Mouse (Mus musculus): ENCODE results near the gene Pde8a. TPM values are rescaled to one million over a fixed set of nuclear protein-coding genes. Genes with fewer than 3 reads are reported as not detected.

Gene Pde8a
- total RNA-seq, 2 experiments from 2014 or later: 4.7 to 7.0 TPM

DNA sequence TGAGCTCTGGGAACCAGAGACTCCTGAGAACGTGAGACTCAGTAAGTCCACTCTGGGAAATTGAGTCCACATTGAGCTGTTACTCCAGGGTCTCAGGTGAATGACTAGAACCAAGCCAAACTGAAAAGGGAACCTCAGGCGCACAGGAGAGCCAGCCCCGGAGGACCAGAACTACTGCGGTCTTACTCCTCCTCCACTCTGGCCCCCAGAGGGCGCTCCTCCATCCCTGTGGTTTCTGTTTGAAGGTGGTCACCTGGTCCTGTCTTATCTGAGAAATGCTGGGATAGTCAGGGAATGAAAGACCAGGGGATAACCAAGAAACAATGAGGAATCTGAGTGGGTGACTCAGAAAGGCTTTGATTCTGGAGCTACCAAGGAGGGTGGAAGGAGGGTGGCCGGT is 4.5 kb upstream of the Pde8a start:
- intact Hi-C loops (cut with DNase I): loop anchor here (1.0 to 5.0 kb wide), 5 partner anchors 42 to 136 kb away; partner anchors contain the start of gene Rps17
- peak; percentile 55 to 63 for DNase-seq

DNA sequence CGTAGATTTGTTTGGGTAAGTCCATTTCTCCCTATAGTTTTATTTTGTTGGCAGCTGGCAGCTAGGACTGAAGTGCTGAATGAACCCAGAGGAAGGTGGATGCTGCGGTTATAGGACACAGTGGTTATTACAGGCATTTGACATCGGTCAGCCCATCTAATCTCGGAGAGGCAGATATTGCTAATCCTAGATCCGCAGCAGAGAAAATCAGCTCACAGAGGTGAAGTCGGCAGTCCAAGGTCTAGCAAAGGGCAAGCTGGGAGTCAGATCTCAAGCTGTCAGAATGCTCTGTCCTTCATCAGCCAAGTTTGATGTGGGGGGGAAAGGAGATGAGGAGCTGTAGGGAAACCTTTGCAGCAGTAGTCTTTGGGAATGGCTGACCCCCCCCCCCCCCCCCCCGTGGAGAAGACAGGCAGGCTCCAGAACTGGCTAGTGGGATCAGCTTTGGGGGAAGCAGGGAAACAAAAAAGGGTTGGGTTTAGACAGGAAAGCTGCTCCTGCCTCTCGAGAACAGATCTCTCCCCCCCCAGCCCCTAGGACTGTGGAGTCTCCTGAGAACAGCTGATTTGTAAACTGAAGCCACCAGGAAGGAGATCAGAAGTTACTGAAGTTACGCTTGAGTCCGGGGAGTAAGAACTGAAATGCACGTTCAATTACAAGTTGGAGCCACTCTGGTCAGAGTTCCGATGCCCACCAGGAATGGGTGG is 3.3 kb upstream of the Pde8a start:
- intact Hi-C loops (cut with DNase I): loop anchor here (1.0 to 5.0 kb wide), 5 partner anchors 43 to 135 kb away; partner anchors contain the start of gene Rps17
- peak in 1 of 2 experiments; percentile 7 for DNase-seq

DNA sequence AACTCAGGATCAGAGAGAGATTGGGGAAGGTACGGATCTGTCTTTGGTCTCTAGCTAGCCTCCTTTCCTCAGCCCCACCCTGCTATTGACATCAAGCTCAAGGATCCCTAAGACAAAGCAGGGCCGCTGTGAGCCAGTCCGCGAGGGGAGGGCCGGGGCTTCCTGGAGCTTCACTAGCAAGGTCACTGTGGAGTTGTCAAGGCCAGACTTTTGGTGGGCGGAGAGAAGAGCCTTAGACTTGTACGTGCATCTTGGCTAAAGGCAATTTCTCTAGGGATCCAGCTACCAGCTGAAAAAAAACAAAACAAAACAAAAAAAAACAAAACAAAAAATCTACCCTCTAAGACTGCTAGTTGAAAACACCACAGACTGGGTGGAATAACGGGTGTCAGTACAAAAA is 1.6 kb upstream of the Pde8a start:
- intact Hi-C loops (cut with DNase I): no loop called here
- DNase-seq: peak; percentile 14 to 15

DNA sequence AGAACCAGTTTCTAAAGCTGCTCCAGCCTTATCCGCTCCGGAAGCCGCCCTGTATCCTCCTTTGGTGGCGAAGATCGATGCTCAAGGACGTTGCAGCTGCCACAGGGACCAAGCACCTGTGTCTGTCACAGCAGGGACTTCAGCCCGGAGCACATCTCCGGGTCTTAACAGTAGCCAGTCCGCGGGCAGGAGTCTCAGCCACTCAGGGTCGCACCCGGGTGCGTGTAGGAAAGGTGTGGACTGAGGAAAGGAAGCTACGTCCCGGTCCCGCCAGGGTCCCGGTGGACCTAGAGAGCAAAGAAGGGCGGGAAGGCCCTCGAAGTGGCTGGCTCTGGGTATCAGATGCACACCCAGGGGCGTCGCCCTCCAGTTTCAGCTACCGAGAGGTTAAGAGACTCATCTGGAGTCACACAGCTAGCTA is 1.1 kb upstream of the Pde8a start:
- intact Hi-C loops (cut with DNase I): no loop called here
- DNase-seq: peak; percentile 58 to 60

DNA sequence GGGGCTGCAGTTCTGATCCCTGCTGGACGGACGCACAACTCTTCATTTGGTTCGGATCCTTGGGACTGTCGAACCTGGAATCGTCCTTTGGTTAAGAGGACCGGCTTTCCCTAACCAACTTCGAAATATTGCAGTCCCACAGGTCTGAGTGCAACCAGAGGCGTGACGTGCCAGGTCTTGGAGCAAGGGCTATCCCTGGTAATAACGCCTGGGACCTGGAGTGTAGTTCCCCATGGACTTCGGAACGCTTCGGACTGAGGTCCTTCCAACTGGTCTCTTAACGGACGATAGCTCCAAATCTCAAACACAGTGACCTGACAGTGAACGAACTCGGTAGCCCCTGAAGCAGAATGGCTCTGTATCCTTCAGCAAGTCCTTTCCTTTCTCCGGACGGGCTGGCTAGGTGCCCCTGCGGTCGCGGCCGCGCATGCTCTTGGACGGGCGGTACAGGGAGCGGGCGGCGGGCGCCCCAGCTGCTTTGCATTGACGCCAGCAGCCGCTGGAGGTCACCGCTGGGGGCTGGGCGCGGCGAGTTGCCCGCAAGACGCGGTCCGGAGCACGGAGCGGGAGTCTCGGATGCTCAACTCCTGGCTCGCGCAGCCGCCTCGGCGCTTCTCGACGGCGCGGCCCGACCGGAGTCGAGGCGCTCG is 574 bp upstream of the Pde8a start:
- intact Hi-C loops (cut with DNase I): no loop called here
- peak; percentile 94 to 98 for DNase-seq

DNA sequence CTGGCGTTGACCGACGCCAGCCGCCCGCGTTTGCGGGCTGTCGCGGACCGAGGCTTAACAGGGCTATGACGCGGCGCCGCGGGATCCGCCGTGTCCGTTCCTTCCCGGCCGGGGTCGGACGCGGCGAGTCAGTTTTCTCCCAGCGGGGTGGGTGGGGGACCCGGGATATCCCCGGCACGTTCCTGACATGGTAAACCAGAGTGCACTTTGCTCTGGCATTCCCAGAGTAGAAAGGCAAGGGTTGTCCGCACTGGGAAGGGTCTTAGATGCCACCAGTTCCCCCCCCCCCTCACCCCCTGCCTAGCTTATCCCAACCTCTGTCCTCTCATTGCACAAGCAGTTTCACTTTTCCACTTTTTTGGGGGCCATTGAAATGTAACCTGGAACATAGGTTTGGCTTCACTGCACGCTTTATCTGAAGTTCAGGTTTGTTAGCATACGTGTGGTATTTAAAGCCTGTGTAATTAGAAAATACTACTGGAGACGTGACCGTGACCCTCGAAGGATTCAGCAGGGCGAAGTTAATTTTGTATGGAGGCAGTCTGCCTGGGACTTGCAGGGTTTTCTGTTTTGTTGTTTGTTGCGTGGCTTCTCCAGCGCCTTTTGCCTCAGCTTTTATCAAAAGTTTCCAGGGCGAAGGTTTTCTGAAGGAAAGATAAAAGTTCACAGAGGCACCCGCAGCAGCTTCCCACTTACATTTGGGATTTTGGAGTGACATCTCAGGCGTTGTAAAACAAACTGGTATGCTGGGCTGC is 934 bp downstream of the Pde8a start:
- DNase-seq: peak in 1 of 2 experiments; percentile 10
- intact Hi-C loops (cut with DNase I): no loop called here

DNA sequence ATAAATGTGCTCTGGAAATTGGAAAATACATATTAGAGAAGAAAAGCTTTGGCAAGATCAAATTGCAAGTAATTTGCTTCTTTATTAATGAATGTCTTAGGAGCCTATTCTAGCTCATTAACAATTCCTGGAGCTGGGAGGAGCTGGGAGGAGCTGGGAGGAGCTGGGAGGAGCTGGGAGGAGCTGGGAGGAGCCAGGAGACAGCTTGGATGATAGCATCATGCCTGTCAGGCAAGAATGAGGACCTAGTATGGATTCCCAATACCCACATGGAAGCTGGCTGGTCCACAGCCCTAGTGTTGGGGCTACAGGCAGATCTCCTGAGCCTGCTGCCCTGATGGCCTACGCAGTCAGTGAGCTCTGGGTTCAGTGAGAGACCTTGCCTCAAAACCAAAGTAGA is 2.6 kb downstream of the Pde8a start:
- intact Hi-C loops (cut with DNase I): no loop called here
- DNase-seq: no peak

DNA sequence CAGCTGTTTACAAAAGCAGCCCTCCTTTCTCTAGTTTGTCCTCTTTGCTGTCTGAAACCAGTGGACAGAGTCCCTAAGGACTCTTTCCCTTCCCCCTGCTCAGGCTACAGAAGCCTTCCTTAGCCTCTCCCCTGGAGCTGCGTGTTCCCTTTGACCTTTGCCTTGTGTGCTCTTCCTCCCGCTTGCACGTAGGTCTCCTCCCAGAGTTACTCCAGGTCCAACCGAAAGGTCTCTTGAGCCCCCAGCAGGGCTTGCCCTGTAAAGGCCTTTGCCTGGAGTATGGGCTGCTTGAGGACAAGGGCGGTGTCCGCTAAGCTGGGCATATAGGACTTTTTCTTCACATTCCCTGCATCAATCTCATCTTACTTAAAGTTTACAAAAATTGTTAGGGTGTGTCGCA is 5.9 kb downstream of the Pde8a start:
- intact Hi-C loops (cut with DNase I): no loop called here
- no peak for DNase-seq

DNA sequence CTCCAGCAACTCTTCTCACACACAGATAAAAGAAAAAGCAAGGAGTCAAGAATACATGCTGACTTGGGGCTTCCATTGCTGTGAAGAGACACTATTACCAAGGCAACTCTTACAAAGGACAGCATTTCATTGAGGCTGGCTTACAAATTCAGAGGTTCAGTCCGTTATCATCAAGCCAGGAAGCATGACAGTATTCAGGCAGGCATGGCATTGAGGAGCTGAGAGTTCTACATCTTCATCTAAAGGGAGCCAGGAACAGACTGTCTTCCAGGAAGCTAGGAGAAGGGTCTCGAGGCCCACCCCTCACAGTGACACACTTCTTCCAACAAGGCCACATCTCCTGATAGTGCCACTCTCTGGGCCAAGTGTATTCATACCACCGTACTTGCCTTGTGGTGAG is 7.0 kb downstream of the Pde8a start:
- DNase-seq: no peak
- intact Hi-C loops (cut with DNase I): no loop called here

DNA sequence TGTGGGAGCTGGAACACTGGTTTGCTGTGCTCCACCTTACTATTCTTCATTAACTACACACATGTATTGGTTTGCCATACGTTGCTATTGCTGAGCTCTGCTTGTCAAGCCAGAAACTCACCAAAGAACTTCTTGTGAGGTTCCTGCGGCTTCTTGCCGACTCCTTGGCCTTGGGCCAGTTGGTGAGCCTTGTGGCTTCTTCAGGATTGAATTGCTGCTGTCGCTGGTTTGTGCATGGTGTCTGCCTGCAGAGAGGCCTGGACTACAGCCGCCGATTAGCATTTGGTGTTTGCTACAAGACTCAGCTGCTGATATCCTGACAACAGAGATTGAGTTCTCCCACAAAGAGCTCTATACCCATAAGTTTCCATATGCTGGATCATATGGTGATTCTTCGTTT is 10.9 kb downstream of the Pde8a start:
- no peak for DNase-seq
- intact Hi-C loops (cut with DNase I): no loop called here

DNA sequence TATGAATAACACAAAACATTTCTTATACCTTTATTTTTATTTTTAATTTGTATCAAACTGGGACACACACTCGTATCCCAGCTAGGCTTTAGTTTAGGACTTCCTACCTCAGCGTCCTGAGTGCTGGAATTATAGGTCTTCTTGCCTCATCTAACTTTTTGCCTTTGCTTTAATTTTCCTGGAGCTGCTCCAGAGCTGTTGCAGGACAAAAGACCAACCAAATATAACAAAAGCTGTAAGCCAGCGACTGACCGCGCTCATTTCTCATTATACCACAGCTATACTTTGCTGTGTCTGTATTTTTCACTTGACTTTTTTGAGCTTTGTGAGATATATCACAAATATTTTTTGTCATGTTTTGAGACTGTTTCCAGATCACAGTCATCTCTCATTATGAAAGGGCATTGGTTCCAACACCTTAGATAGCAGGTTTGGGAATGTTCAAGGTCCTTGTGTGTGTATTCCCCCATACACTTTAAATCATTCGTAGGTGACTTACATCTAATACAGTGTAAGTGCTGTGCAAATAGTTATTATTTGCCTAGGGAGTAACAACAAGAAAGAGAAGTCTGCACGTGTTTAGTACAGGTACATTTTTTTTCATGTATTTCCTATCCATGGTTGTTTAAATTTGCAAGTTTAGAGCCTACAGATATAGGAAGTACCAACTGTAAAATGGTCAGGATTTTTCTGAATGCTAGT is 16.8 kb downstream of the Pde8a start:
- intact Hi-C loops (cut with DNase I): no loop called here

DNA sequence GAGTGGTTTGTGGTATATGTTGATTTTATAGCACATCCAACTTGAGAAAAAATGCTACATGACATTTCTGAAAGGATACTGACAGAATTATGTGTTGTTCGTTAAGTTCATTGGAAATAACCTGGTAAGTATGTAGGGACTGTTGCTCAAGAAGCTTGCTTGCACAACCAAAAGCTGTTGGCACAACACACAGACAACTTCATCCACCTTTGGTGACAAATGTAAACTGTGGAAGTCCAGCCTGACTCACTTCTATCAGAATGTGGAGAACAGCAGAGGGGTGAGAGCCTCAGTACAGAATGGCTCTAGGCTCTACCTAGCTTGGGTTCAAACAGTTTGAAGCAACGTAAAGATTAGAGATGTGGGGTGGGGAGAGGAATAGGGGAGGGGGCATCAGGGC is 19.3 kb downstream of the Pde8a start:
- DNase-seq: no peak
- intact Hi-C loops (cut with DNase I): no loop called here

More for the DNA sequence above, 16.8 kb downstream of the Pde8a start:
- no peak for DNase-seq

DNA sequence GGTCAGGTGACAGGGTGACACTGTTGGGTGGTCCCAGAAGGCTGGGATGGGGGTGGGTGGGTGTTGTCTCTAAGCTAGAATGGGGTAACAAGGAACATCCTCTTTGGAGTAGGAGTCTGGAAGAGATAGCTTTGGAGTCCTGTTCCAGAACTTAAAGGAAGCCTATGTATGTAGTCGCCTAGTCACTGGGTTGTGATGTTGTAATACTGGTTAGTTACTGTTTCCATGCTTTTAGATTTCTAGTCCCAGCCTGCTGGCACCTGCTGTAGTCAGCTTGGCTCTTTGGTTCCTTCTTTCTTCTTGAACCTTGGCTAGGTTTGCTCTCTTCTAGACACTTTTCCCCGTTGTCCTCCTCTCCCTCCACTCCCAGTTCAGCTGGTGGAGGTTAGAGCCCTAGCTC is 21.7 kb downstream of the Pde8a start:
- intact Hi-C loops (cut with DNase I): no loop called here
- no peak for DNase-seq

DNA sequence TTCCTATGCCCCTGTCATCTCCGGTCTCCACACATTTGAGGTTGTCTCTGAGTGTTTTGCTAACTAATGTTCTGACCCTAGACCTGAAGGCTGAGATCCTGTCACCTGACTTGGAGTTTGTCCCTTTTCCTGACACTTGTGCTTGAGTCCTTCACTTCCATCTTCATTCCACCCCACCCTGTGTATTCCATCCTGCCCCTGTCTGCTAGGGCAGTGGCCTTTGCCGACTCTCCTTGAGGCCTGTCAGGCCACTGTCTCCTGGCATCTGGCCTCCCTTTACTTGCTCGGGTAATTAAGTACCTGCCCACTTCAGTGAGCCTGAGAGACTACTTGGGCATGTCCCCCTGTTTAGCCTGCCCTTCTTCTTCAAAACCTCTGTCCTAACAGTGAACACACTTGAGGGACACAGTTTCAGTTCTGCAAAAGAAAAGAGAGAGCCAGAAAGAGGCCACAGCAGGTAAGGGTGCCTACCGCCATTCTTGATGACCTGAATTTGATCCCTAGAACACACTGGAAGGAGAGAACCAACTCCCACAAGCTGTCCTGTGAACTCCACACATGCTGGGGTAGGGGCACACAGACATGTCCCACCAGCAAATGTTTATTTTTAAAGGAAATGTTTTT is 22.3 kb downstream of the Pde8a start:
- intact Hi-C loops (cut with DNase I): no loop called here

DNA sequence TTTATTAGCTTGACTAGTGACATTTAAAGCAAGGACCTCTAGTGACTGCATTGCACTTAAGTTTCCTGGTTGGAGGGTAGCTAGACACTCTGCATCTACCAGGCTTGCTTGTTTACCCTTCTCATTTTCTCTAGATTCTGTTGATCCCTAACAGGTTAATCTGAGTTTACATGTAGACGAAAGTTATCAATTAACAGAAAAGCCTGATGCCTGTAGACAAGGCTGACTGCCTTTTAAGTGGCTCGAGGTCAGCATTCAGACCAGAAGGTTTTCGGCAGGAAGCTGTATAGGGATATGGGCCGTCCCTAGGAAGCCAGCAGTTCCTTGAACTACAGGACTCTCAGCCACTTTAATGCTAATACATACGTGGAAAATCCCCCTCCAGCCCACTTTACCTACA is 30.0 kb downstream of the Pde8a start:
- intact Hi-C loops (cut with DNase I): no loop called here
- DNase-seq: no peak

More for the DNA sequence above, 22.3 kb downstream of the Pde8a start:
- no peak for DNase-seq

DNA sequence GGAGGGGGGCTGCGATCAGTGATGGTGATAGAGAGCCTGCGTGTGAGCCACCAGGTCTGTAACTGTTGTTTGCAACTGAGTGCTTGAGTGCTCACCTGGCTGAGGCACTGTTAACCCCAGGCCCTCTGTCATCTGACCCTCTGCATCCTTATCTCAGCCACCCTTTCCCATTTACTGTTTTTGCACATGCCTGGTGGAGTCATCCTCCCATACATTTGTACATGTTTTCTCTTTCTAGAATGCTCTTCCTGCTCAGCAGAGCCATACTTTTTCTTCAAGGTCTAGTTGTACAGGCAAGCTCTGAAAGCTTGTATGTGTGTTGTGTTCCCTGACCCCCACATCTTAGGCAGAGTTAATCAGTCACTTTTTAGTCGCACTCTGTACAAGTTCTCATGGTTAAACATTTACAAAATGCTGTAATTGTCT is 36.5 kb downstream of the Pde8a start:
- DNase-seq: no peak
- intact Hi-C loops (cut with DNase I): no loop called here

DNA sequence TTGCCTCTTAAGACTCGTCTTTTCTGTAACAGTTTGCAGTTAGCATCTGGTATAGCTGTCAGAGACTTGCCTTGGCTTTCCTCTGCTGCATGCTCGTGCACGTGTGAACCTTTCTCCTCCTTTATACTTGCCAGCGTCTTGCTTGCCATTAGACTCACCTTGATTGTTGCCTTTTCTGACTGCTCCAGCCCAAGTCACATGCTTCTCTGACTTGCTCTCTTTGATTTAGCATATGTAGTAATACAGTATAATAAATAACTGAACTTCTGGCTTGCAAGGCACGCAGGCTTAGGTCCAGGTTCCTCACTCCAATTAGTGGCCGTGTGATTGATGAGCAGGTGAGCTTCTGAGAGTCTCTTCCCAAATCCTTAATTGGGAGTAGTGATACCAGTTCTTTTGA is 37.2 kb downstream of the Pde8a start:
- no peak for DNase-seq
- intact Hi-C loops (cut with DNase I): no loop called here

DNA sequence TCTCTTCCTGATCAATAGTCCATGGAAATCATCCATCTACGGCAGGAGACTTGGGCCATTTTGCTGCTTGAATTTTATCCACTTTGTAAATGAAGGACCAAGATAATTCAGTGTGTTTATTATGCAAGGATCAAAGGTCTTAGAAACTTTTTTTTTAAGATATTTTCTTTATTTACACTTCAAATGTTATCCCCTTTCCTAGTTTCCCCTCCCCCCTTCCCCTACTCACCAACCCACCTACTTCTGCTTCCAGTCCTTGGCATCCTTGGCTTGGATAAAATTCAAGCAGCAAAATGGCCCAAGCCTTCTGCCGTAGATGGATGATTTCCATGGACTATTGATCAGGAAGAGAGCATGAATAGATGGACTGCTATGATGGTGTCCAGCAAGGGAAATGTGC is 38.1 kb downstream of the Pde8a start:
- intact Hi-C loops (cut with DNase I): no loop called here
- no peak for DNase-seq

DNA sequence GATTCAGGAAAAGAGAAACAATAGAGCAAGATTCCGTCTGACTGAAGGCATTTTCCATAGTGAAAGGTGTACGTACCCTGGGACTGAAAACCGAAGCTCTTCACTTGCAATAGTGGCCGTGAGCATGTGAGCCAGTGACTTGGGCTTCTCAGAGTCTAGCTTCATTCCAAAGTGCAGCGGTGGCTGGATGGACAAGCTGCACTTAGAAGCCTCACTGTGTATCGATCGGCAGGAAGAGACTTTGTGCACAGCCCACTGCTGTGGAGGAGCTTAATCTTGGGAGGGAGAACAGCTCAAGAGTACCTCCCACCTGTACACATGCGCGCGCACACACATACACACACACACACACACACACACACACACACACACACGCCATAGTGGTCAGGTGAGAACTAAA is 39.9 kb downstream of the Pde8a start:
- no peak for DNase-seq
- intact Hi-C loops (cut with DNase I): no loop called here

DNA sequence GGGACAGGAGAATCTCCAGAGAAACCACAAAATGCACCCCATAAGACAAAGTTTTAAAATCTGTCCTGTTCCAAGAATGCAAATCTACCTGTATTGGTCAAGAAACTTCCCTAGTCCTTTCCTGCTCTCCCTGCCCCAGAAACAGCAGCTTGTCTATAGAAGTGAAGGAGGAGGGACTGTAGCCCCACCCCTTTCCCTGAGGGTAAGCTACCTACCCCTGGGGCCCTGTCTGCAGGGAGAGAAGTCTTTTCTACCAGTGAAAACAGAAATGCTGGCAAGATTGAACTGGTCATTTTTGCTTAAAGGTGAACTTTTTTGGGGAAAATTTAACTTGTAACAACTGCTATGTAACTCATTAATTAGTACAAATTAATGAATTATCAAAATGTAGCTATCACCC is 41.2 kb downstream of the Pde8a start:
- intact Hi-C loops (cut with DNase I): no loop called here
- no peak for DNase-seq

Measured in gastrocnemius, postnatal 36 days (tissue).